Mouse (Mus musculus): ENCODE measurements around the gene F12. TPM values are rescaled to one million over a fixed set of nuclear protein-coding genes. Genes with fewer than 3 reads are reported as not detected.

Gene F12
- polyA plus RNA-seq, 1 experiment from 2014 or later, result 0.41 TPM

GRCm38 (mm10) chr13:55370234-55370633 is 56.4 kb downstream of the F12 start:
- H3K27ac ChIP-seq (replicated peaks), result no peak overlapping the region
- H3K4me2 ChIP-seq (replicated peaks; ENCODE audit: low read depth), result 0 out of 2 replicates have a peak overlapping the region, but pooled peaks have one; percentile 5
- TF ChIP-seq EP300 (optimal IDR thresholded peaks at IDR 0.05), result no peak
- no peak for TF ChIP-seq CTCF (IDR thresholded peaks at IDR 0.05; ENCODE audit: low read depth)
- no peak overlapping the region for H3K9ac ChIP-seq (ENCODE audit: low read length)
- no peaks in the 10 kb centered on the region for H3K36me3 ChIP-seq (ENCODE audit: control insufficient read depth, insufficient read depth, low read length)
- no peaks in the 10 kb centered on the region for H3K9me3 ChIP-seq (ENCODE audit: control insufficient read depth, low read length)
- WGBS, result 56% methylated on average over 3 of the region's 3 CpGs
- ATAC-seq (ENCODE audit: low FRiP score, low TSS enrichment) (no peak), DNase-seq (ENCODE audit: low spot score) (no peak)
- H3K4me3 ChIP-seq (ENCODE audit: low read depth, low read length), result no peak overlapping the region
- H3K4me1 ChIP-seq (replicated peaks; ENCODE audit: control insufficient read depth, insufficient read depth), result no peaks in the 10 kb centered on the region
- no peaks in the 10 kb centered on the region for H3K27me3 ChIP-seq (ENCODE audit: control insufficient read depth, insufficient read depth, low read length)

DNA sequence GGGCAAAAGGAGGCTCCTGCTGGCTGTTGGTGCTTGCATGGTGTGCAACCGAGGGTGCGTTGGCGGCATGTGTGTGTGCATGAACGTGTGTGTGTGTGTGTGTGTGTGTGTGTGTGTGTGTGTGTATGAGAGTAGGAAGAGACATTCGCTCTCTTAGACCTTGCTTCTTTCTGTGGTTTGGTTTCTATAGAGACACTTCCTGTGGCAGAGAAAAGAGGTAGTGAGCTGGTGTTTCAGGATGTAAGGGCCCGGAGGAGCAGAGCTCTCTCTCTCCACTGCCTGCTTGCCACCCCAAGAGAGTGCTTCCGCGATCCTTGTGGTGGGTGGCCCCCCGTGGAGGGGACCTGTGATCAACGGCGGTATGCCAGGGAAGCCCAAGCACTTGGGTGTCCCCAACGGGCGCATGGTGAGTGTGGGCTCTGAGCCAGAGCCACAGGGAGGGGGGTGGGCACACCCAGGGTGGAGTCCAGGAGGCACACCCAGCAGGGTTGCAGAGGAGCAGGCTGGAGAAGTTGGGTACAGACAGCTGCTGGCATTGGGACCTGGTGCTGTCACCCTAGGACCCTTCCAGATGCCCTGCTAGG is 57.0 kb downstream of the F12 start, which contains the start of gene Rgs14:
Gene Rgs14 (plus strand): TSS at position 202 of the 584 bp plus-strand sequence.
- no peaks in the 10 kb centered on the region for H3K27me3 ChIP-seq (ENCODE audit: control insufficient read depth, insufficient read depth, low read length)
- no peak within 1 kb of the TSS for H3K4me3 ChIP-seq (ENCODE audit: low read depth, low read length)
- peak; percentile 35; the same call in 1 of the 2 replicates for ATAC-seq (ENCODE audit: low FRiP score, low TSS enrichment)
- no peak within 1 kb of the TSS for H3K27ac ChIP-seq (replicated peaks)
- 43% methylated on average over 13 of the region's 13 CpGs for WGBS
- DNase-seq (ENCODE audit: low spot score), result peak; percentile 26
- no peak for TF ChIP-seq CTCF (IDR thresholded peaks at IDR 0.05; ENCODE audit: low read depth)
- no peak for TF ChIP-seq EP300 (optimal IDR thresholded peaks at IDR 0.05)
- H3K4me1 ChIP-seq (replicated peaks; ENCODE audit: control insufficient read depth, insufficient read depth), result no peaks in the 10 kb centered on the region
- no peaks in the 10 kb centered on the region for H3K9me3 ChIP-seq (ENCODE audit: control insufficient read depth, low read length)
- no peak within 1 kb of the TSS for H3K9ac ChIP-seq (ENCODE audit: low read length)
- no peaks in the 10 kb centered on the region for H3K36me3 ChIP-seq (ENCODE audit: control insufficient read depth, insufficient read depth, low read length)
- 0 out of 2 replicates have a peak within 1 kb of the TSS, but pooled peaks have one; percentile 25 for H3K4me2 ChIP-seq (replicated peaks; ENCODE audit: low read depth)

DNA sequence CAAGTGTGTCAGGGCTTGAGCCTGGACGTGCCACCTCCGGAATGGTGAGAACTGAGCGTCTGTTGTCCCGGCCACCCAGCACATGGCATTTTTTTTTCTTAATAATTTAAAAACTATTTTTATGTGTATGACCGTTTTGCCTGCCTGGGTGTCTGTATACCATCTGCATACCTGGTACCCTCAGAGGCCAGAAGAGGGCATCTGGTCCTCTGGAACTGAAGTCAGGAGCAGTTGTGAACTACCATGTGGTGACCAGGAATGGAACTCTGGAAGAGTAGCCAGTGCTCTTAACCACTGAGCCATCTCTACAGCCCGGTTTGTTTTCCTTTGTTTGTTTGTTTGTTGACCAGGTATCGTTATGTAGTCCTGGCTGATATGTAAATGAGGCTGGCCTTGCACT is 58.2 kb downstream of the F12 start:
- Histone ChIP-seq H3K9ac (ENCODE audit: low read length) (no peak overlapping the region), H3K36me3 (ENCODE audit: control insufficient read depth, insufficient read depth, low read length) (no peaks in the 10 kb centered on the region), H3K9me3 (ENCODE audit: control insufficient read depth, low read length) (no peaks in the 10 kb centered on the region), H3K4me2 (replicated peaks; ENCODE audit: low read depth) (no peak overlapping the region), H3K4me1 (replicated peaks; ENCODE audit: control insufficient read depth, insufficient read depth) (no peaks in the 10 kb centered on the region), H3K27me3 (ENCODE audit: control insufficient read depth, insufficient read depth, low read length) (no peaks in the 10 kb centered on the region), H3K4me3 (ENCODE audit: low read depth, low read length) (no peak overlapping the region), H3K27ac (replicated peaks) (no peak overlapping the region)
- ATAC-seq (ENCODE audit: low FRiP score, low TSS enrichment) (no peak), DNase-seq (ENCODE audit: low spot score) (no peak)
- WGBS, result 63% methylated on average over 7 of the region's 7 CpGs
- TF ChIP-seq EP300 (optimal IDR thresholded peaks at IDR 0.05) (no peak), CTCF (IDR thresholded peaks at IDR 0.05; ENCODE audit: low read depth) (peak; percentile 40)

Small RNAs within 50 kb of the gene (microRNA-seq; reads per million reads assigned to microRNA genes)
- gene Mir6943, result not detected

Other genes with a start within 250 kb of the F12 start
- gene Nsd1, start 217.0 kb downstream of the F12 start, polyA plus RNA-seq (2015; fragmentation: Nextera tagmentation; extraction: Ambion mirVana), result 33.7 and 35.0 TPM in 2 replicates
- 350 and 354 TPM in 2 replicates for gene Prelid1, start 106.3 kb downstream of the F12 start, polyA plus RNA-seq (2015; fragmentation: Nextera tagmentation; extraction: Ambion mirVana)
- 79.7 and 85.3 TPM in 2 replicates for gene Rab24, start 104.8 kb downstream of the F12 start, polyA plus RNA-seq (2015; fragmentation: Nextera tagmentation; extraction: Ambion mirVana)
- 9.7 and 12.4 TPM in 2 replicates for gene Mxd3, start 97.0 kb downstream of the F12 start, polyA plus RNA-seq (2015; fragmentation: Nextera tagmentation; extraction: Ambion mirVana)
- 73.7 and 76.5 TPM in 2 replicates for gene Lman2, start 64.0 kb downstream of the F12 start, polyA plus RNA-seq (2015; fragmentation: Nextera tagmentation; extraction: Ambion mirVana)
- 0.51 and 0.73 TPM in 2 replicates for gene Rgs14, start 57.1 kb downstream of the F12 start, polyA plus RNA-seq (2015; fragmentation: Nextera tagmentation; extraction: Ambion mirVana)
- gene Slc34a1, start 28.6 kb downstream of the F12 start, polyA plus RNA-seq (2015; fragmentation: Nextera tagmentation; extraction: Ambion mirVana), result not detected in 2 replicates
- not detected in 2 replicates for gene Pfn3, start 11.6 kb downstream of the F12 start, polyA plus RNA-seq (2015; fragmentation: Nextera tagmentation; extraction: Ambion mirVana)
- 17.7 and 19.0 TPM in 2 replicates for gene Grk6, start 18.3 kb upstream of the F12 start, polyA plus RNA-seq (2015; fragmentation: Nextera tagmentation; extraction: Ambion mirVana)
- 0.13 and 0.28 TPM in 2 replicates for gene Prr7, start 37.5 kb upstream of the F12 start, polyA plus RNA-seq (2015; fragmentation: Nextera tagmentation; extraction: Ambion mirVana)
- gene Dbn1, start 61.3 kb upstream of the F12 start, polyA plus RNA-seq (2015; fragmentation: Nextera tagmentation; extraction: Ambion mirVana), result 39.3 and 40.4 TPM in 2 replicates
- 174 and 193 TPM in 2 replicates for gene Pdlim7, start 86.9 kb upstream of the F12 start, polyA plus RNA-seq (2015; fragmentation: Nextera tagmentation; extraction: Ambion mirVana)
- gene Dok3, start 102.5 kb upstream of the F12 start, polyA plus RNA-seq (2015; fragmentation: Nextera tagmentation; extraction: Ambion mirVana), result 1.0 and 1.3 TPM in 2 replicates
- gene Ddx41, start 109.9 kb upstream of the F12 start, polyA plus RNA-seq (2015; fragmentation: Nextera tagmentation; extraction: Ambion mirVana), result 24.2 and 25.6 TPM in 2 replicates
- gene Fam193b, start 144.3 kb upstream of the F12 start, polyA plus RNA-seq (2015; fragmentation: Nextera tagmentation; extraction: Ambion mirVana), result 10.2 and 11.1 TPM in 2 replicates
- 123 and 136 TPM in 2 replicates for gene Tmed9, start 146.9 kb upstream of the F12 start, polyA plus RNA-seq (2015; fragmentation: Nextera tagmentation; extraction: Ambion mirVana)
- 15.9 and 16.0 TPM in 2 replicates for gene B4galt7, start 173.1 kb upstream of the F12 start, polyA plus RNA-seq (2015; fragmentation: Nextera tagmentation; extraction: Ambion mirVana)
- gene Caml, start 196.2 kb upstream of the F12 start, polyA plus RNA-seq (2015; fragmentation: Nextera tagmentation; extraction: Ambion mirVana), result 32.0 and 33.0 TPM in 2 replicates
- gene Ddx46, start 208.2 kb upstream of the F12 start, polyA plus RNA-seq (2015; fragmentation: Nextera tagmentation; extraction: Ambion mirVana), result 14.9 and 15.2 TPM in 2 replicates